Mouse (Mus musculus): ENCODE results near the gene Rcc1. TPM values are rescaled to one million over a fixed set of nuclear protein-coding genes. Genes with fewer than 3 reads are reported as not detected.

The Rcc1 gene
- polyA plus RNA-seq, 1 experiment from 2014 or later, result 53.3 TPM

DNA sequence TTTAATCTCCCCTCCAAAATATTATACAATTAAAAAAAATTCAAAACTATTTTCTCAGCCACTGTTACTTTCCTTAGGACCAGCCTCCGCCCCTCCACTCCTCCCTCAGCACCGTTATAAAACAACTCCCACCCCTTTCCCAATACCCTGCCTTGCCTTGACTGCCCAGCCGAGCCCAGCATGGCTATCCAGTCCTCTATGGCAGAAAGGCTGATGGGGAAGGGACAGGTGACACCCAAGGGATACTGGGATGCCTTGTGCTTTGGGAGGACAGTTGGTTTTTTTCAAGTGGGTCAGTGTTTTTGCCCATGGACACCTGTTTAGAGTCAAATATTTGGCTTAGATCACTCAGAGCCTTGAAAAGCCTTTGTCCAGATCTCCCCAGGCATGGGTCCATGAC lies 21.4 kb downstream of the Rcc1 start:
- Histone ChIP-seq H3K9me3 (no peaks in the 10 kb centered on the region), H3K36me3 (peaks cover 40% of the 10 kb centered on the region; the same call in 1 of the 2 replicates), H3K4me1 (peaks cover 11% of the 10 kb centered on the region), H3K4me3 (no peak overlapping the region), H3K4me2 (replicated peaks) (no peak overlapping the region), H3K27me3 (no peaks in the 10 kb centered on the region), H3K9ac (replicated peaks) (no peak overlapping the region), H3K27ac (replicated peaks) (no peak overlapping the region)
- ATAC-seq (replicated peaks), result no peak
- 80% methylated on average over 3 of the region's 3 CpGs for WGBS

DNA sequence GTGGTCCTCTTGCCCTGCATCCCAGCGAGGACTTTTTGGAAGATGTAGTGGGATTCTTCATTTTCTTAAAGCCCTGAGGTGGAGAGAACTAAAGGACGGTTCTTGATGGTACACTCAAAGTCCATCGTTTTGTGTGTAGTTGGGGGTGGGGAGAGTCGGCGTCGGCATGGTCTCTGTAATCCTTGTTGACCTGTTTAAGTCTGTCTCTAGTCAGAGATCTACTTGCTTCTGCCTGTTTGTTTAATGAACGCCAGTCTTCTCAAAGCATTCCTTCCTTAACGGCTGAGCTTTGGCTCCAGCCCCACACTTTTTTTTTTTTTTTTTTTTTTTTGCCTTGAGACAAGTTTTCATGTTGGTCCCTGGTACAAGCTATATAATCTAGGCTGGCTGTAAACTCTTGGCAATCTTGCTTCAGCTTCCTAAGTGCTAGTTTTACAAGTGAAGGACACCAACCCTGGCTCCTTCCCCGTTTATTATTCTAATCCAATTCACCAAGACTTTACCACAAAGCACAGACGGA lies 23.5 kb downstream of the Rcc1 start:
- no peak for ATAC-seq (replicated peaks)
- 8% methylated on average over 10 of the region's 10 CpGs for WGBS
- Histone ChIP-seq H3K27me3 (no peaks in the 10 kb centered on the region), H3K9me3 (no peaks in the 10 kb centered on the region), H3K4me1 (peaks cover 11% of the 10 kb centered on the region), H3K36me3 (peaks cover 37% of the 10 kb centered on the region), H3K9ac (replicated peaks) (peak overlapping the region; percentile 90), H3K27ac (replicated peaks) (peak overlapping the region; percentile 82), H3K4me3 (peak overlapping the region; percentile 91), H3K4me2 (replicated peaks) (peak overlapping the region; percentile 59)

DNA sequence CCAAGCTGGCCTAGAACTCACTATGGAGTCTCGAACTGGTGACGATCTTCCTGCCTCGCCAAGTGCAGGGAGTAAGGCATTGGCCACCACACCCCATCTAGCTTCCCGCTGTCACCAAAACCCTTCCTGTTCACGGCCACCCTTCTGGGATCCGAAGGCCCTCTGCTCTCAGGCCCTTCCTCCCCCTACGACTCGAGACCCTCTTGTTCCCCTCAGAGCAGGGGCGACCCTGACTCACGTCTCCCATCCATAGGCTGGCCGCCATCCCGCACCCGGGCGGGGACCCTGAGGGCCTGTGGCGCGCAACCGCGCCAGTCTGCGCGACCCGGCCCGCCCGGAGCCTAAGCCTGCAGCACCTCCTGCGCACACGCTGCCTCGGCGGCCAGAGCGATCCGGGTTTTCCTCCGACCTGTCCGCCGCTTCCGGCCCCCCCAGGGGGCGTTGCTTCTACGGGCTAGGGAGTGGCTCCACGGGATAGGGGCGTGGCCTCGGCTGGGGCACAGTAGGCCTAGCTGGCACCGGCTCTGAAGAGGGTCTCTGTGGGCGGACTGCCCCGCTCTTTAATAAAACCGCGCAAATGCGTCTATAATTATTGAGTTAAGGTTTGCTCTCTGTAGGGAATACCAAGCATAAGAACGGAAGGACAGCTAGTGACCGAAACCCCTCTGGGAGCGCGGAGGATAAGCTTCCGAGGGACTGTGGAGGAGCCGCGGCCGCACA lies 24.1 kb downstream of the Rcc1 start, which contains the start of gene Trnau1ap:
Gene Trnau1ap (minus strand): TSS at position 424 of the 720 bp plus-strand sequence.
- under 1% methylated on average over 51 of the region's 52 CpGs for WGBS
- Histone ChIP-seq H3K27me3 (no peaks in the 10 kb centered on the region), H3K4me1 (peaks cover 11% of the 10 kb centered on the region), H3K27ac (replicated peaks) (peak within 1 kb of the TSS; percentile 82), H3K36me3 (peaks cover 37% of the 10 kb centered on the region), H3K9me3 (no peaks in the 10 kb centered on the region), H3K9ac (replicated peaks) (peak within 1 kb of the TSS; percentile 90), H3K4me3 (peak within 1 kb of the TSS; percentile 91), H3K4me2 (replicated peaks) (peak within 1 kb of the TSS; percentile 59)
- ATAC-seq (replicated peaks), result peak; percentile 98

DNA sequence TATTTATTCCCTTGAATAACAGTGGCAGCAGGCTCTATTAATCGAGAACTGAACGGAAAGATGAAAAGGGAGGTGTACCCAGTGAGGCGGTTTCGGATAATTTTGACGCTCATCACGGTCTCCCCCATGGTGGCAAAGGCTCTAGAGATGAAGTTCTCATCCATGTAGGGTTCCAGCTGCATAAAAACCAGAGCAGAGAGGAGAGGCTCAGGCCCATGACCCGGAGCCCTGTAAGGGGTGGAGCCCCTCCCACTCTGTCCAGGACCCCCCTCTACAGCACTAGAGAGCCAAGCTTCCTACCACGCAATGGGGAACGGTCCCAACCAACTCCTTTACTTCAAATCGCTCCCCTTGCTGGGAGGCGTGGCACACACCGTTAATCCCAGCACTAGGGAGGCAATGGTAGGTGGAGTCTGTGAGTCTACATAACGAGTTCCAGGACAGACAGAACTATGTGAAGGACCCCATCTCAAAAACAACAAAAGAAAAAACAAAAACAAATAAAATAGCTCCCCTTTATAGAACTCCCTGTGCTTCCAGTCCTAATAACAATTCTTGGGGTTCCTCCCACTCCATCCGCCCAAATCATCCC lies 24.9 kb downstream of the Rcc1 start:
- H3K4me3 ChIP-seq, result peak overlapping the region; percentile 91
- no peak overlapping the region; the same call in 1 of the 2 replicates for H3K27ac ChIP-seq (replicated peaks)
- H3K4me2 ChIP-seq (replicated peaks), result peak overlapping the region; percentile 59
- WGBS, result 38% methylated on average over 14 of the region's 14 CpGs
- H3K4me1 ChIP-seq, result peaks cover 11% of the 10 kb centered on the region
- H3K9me3 ChIP-seq, result no peaks in the 10 kb centered on the region
- peaks cover 37% of the 10 kb centered on the region for H3K36me3 ChIP-seq
- ATAC-seq (replicated peaks), result no peak
- no peaks in the 10 kb centered on the region for H3K27me3 ChIP-seq
- peak overlapping the region; percentile 90 for H3K9ac ChIP-seq (replicated peaks)

DNA sequence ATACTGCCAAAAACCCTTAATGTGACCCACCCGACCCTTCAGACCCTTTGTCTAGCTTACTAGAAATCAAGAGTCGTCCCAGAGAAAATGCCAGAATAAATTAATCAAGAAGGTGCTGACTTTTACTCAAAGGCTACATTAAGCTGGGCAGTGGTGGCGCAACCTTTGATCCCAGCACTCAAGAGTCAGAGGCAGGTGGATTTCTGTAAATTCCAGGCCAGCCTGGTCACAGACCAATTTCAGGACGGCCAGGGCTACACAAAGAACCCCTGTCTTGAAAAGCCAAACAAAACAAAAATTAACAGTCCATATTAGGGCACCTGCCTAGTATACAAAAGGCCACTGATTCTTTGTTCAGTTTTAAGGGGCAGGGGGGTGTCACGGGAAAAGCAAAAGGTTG lies 26.9 kb downstream of the Rcc1 start:
- Histone ChIP-seq H3K36me3 (peaks cover 37% of the 10 kb centered on the region), H3K27ac (replicated peaks) (no peak overlapping the region), H3K27me3 (no peaks in the 10 kb centered on the region), H3K9ac (replicated peaks) (no peak overlapping the region), H3K4me3 (no peak overlapping the region), H3K4me1 (peaks cover 11% of the 10 kb centered on the region), H3K9me3 (no peaks in the 10 kb centered on the region), H3K4me2 (replicated peaks) (no peak overlapping the region)
- WGBS, result 70% methylated on average over 5 of the region's 5 CpGs
- no peak for ATAC-seq (replicated peaks)

DNA sequence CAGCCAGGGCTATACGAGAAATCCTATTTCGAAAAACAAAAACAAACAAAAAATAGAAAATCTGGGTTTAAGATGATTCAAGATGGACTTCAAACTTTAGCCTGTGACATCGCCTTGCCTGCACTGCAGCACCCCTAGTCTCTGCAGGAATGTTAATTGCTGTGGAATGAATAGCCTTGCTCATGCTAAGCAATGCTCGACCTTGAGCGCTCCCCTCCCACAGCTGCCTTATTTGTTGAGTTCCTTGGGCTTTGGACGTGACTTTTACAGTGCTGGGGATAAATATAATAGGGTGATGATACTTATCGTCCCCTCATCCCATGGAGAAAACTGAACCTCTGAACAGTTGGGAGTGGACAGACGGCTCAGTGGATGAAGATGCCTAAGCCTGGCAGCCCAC lies 37.7 kb downstream of the Rcc1 start:
- Histone ChIP-seq H3K4me1 (no peaks in the 10 kb centered on the region), H3K9me3 (no peaks in the 10 kb centered on the region), H3K36me3 (peaks cover 81% of the 10 kb centered on the region), H3K4me3 (no peak overlapping the region), H3K9ac (replicated peaks) (no peak overlapping the region), H3K4me2 (replicated peaks) (no peak overlapping the region), H3K27ac (replicated peaks) (no peak overlapping the region), H3K27me3 (no peaks in the 10 kb centered on the region)
- WGBS, result 84% methylated on average over 8 of the region's 8 CpGs
- no peak for ATAC-seq (replicated peaks)

DNA sequence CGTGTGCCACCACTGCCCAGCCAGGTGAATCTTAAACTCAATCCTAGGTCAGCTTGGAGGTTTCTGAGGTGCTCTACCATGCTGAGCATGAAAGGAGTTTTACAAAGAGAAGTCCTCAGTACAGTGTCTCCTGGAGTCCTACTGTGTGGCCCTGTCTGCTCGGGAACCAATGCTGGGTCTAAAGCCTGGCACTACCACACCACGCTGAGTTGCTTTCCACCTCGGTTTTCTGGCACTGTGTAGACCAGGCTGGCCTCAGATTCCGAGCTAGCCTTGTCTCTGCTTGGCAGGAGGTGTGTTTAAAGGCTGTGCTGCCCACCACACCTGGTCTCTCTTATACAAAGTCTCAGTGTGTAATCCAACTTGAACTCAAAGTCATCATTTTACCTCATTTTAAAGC lies 40.8 kb downstream of the Rcc1 start:
- H3K27ac ChIP-seq (replicated peaks), result no peak overlapping the region

GRCm38 (mm10) chr4:132311801-132312200 lies 41.6 kb downstream of the Rcc1 start:
- peaks cover 10% of the 10 kb centered on the region for H3K4me1 ChIP-seq
- no peak overlapping the region for H3K4me3 ChIP-seq
- H3K9ac ChIP-seq (replicated peaks), result no peak overlapping the region
- 44% methylated on average over 3 of the region's 3 CpGs for WGBS
- no peak for ATAC-seq (replicated peaks)
- no peaks in the 10 kb centered on the region for H3K27me3 ChIP-seq
- H3K36me3 ChIP-seq, result peaks cover 59% of the 10 kb centered on the region
- H3K9me3 ChIP-seq, result no peaks in the 10 kb centered on the region
- H3K4me2 ChIP-seq (replicated peaks), result no peak overlapping the region
- no peak overlapping the region for H3K27ac ChIP-seq (replicated peaks)

More for the DNA sequence above, 40.8 kb downstream of the Rcc1 start:
- ATAC-seq (replicated peaks), result no peak
- no peak overlapping the region for H3K4me2 ChIP-seq (replicated peaks)
- H3K4me3 ChIP-seq, result no peak overlapping the region
- H3K4me1 ChIP-seq, result peaks cover 10% of the 10 kb centered on the region
- no peaks in the 10 kb centered on the region for H3K9me3 ChIP-seq
- 90% methylated on average over 5 of the region's 5 CpGs for WGBS
- H3K9ac ChIP-seq (replicated peaks), result no peak overlapping the region
- H3K36me3 ChIP-seq, result peaks cover 68% of the 10 kb centered on the region
- H3K27me3 ChIP-seq, result no peaks in the 10 kb centered on the region

DNA sequence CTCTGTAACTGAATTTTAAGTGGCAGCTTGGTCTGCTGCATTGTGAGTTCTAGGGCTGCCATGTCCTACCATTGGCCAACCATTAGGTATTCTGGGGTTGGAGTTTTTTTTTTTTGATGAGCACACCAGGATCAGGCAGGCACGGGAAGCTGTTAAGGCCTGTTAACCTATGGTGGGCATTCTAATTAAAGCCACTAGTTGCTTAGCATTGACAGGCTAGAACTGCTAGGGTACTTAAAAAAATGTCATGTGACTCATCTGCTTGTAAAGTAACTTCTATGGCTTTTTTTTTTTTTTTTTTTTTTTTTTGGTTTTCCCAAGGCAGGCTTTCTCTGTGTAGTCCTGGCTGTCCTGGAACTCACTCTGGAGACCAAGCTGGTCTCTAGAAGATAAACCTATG lies 42.2 kb downstream of the Rcc1 start:
- H3K27me3 ChIP-seq, result no peaks in the 10 kb centered on the region
- H3K27ac ChIP-seq (replicated peaks), result no peak overlapping the region
- H3K4me3 ChIP-seq, result no peak overlapping the region
- no peaks in the 10 kb centered on the region for H3K9me3 ChIP-seq
- H3K4me1 ChIP-seq, result peaks cover 10% of the 10 kb centered on the region
- no peak for ATAC-seq (replicated peaks)
- 25% methylated on average over 1 of the region's 1 CpGs for WGBS
- peaks cover 54% of the 10 kb centered on the region for H3K36me3 ChIP-seq
- no peak overlapping the region for H3K9ac ChIP-seq (replicated peaks)
- H3K4me2 ChIP-seq (replicated peaks), result no peak overlapping the region

GRCm38 (mm10) chr4:132309849-132310472 lies 43.4 kb downstream of the Rcc1 start:
- ATAC-seq (replicated peaks), result no peak
- peaks cover 46% of the 10 kb centered on the region for H3K36me3 ChIP-seq

DNA sequence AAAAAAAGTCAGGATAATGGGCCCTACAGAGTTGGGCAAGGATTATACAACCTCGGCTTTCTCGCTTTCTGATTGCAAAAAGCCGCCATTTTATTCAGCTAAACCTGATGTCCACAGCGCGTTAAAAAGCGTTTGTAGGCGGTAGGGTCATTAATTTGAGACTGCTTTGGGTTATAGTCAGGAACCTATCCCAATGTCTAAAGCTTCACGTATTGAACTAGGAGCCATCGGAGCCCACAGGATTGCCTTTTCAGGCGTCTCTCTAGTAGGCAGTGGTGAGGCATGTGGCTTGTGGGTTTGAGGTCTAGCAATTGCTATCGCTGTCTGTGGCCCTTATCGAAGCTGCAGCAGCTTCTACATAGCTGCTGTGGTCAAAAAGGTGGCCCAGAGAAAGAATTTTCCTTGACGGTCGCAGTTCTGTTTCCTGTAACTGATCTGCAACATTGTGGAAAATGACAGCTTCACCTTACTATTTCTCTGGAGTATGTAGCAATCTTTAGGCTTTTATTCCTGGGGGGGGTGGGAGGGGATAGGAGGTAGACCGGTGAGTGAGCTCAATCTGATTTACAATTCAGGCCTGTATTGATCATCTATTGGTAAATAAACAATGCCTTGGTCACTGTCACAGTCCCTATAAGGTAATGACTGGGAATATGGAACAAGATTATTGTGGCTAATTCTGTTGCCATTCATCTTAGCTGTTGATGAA lies 44.1 kb downstream of the Rcc1 start:
- Histone ChIP-seq H3K4me1 (peaks cover 10% of the 10 kb centered on the region), H3K4me3 (peak overlapping the region; percentile 85), H3K36me3 (peaks cover 42% of the 10 kb centered on the region), H3K9me3 (no peaks in the 10 kb centered on the region), H3K9ac (replicated peaks) (peak overlapping the region; percentile 96), H3K27ac (replicated peaks) (peak overlapping the region; percentile 93), H3K4me2 (replicated peaks) (peak overlapping the region; percentile 74), H3K27me3 (no peaks in the 10 kb centered on the region)
- WGBS, result 2% methylated on average over 15 of the region's 15 CpGs
- no peak for ATAC-seq (replicated peaks)

More at GRCm38 (mm10) chr4:132309849-132310472, 43.4 kb downstream of the Rcc1 start:
- Histone ChIP-seq H3K9me3 (no peaks in the 10 kb centered on the region), H3K27me3 (no peaks in the 10 kb centered on the region), H3K4me1 (peaks cover 10% of the 10 kb centered on the region), H3K27ac (replicated peaks) (peak overlapping the region; percentile 93; the same call in 1 of the 2 replicates), H3K9ac (replicated peaks) (peak overlapping the region; percentile 96), H3K4me2 (replicated peaks) (peak overlapping the region; percentile 74), H3K4me3 (peak overlapping the region; percentile 85)
- 27% methylated on average over 10 of the region's 10 CpGs for WGBS

Data from forebrain, embryonic 15.5 days (tissue).